Mouse (Mus musculus) megakaryocyte, embryonic 14.5 days (primary cell): ENCODE data around the gene Lyrm4. TPM values are rescaled to one million over a fixed set of nuclear protein-coding genes. Genes with fewer than 3 reads are reported as not detected.

Source experiments
- H3K27me3 ChIP-seq: replicated peaks from 2 replicates; pipeline ENCODE3; 2012; ENCODE audit warnings: inconsistent platforms
- H3K36me3 ChIP-seq: replicated peaks from 2 replicates; pipeline ENCODE3; 2012; ENCODE audit warnings: low read length, inconsistent platforms, mixed read lengths
- H3K4me1 ChIP-seq: 2 replicates; pipeline ENCODE4 v1.6.1; 2012; ENCODE audit warnings: inconsistent platforms
- H3K4me3 ChIP-seq: replicated peaks from 2 replicates; pipeline ENCODE3; 2012; ENCODE audit warnings: moderate library complexity, mild to moderate bottlenecking, inconsistent platforms
- H3K9me3 ChIP-seq: 2 replicates; pipeline ENCODE4 v1.6.1; 2012; ENCODE audit warnings: inconsistent platforms
- FLI1 ChIP-seq: IDR thresholded peaks from 2 replicates; pipeline ENCODE4 v1.6.1; 2012; ENCODE audit warnings: low read length, inconsistent platforms, mixed read lengths
- GATA1 ChIP-seq: IDR thresholded peaks from 3 replicates; pipeline ENCODE4 v1.6.1; 2012; ENCODE audit warnings: mixed read lengths, low read length, inconsistent platforms, borderline replicate concordance
- polyA plus RNA-seq: library from polyadenylated mRNA; stranded (reverse); fragments of >175 nt; gene quantifications from 2 replicates; pipeline ENCODE4 v1.2.3, GENCODE M21; 2012; ENCODE audit warnings: low replicate concordance; ENCODE audit not compliant: insufficient read depth

The Lyrm4 gene
- polyA plus RNA-seq, 1 experiment, result 3.3 TPM

DNA sequence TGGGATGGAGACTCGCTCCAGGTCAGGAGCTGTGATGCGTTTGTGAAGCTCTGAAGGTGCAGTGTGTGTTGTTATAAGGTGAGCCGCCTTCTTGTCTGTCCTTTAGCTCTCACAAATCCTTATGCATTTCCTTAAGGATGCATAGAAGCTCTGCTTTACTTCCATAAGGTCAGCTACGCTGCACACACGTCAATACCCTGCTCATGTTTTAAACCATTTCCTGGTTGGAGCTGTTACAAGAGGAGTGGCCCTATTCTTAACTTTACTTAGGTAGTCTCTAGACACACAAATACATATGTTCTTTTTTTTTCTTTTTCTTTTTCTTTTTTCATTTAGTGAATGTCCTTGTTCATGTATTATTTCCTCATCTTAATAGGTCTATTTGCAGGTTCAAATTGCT is 22.4 kb upstream of the Lyrm4 start:
- Histone ChIP-seq H3K36me3 (no peaks in the 10 kb centered on the region), H3K27me3 (no peaks in the 10 kb centered on the region), H3K4me1 (peaks cover 26% of the 10 kb centered on the region), H3K4me3 (no peak overlapping the region), H3K9me3 (no peaks in the 10 kb centered on the region)
- no peak for TF ChIP-seq GATA1
- no peak for TF ChIP-seq FLI1

DNA sequence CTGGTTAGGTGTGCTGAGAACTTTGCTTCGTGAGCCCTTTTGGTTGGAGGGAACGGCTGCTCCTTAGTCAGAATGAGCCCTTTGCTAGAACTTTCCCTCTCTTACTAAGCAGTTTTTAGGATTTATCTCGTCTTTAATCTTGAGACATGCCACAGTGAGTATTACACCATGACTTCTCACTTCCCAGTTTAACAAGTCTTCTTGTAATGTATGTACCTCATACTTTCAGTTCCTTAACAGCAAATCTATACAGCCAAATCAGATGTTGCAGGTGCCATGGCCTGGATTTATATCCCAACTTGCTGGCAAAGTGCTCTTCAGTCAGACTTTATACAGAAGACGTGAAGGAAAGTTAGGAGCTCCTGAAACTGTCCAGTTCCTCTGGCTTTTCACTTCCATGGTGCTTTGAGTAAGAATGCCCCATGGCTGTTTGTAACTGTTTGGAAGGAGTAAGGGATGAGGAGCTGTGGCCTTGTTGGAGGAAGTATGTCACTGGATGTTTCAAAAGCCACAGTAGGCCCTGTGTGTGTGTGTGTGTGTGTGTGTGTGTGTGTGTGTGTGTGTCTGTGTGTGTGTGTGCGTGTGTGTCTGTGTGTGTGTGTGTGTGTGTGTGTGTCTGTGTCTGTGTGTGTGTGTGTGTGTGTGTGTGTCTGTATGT is 14.8 kb upstream of the Lyrm4 start:
- TF ChIP-seq GATA1, result no peak
- TF ChIP-seq FLI1, result no peak
- peaks cover 22% of the 10 kb centered on the region for H3K36me3 ChIP-seq
- peaks cover 13% of the 10 kb centered on the region for H3K9me3 ChIP-seq
- no peak overlapping the region for H3K4me3 ChIP-seq
- peaks cover 54% of the 10 kb centered on the region for H3K4me1 ChIP-seq
- no peaks in the 10 kb centered on the region for H3K27me3 ChIP-seq

DNA sequence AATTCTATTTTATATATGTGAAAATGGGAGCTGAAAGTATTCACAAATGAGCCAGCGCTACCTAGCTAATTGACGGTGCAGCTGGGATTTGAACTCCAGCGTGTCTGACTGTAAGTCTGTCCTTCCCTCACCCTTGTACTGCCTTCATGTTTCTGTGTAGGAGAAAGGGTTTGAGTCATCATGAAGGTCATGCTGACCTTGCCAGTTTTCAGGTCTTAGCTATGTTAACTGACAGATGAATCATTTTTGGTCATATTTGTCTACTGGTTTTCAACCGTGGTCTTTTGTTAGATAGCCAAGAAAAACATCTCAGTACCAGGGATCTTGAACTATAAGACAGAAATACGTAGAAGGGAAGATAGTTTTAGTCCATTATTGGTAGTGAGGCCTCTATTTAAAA is 14.1 kb upstream of the Lyrm4 start:
- Histone ChIP-seq H3K36me3 (peaks cover 28% of the 10 kb centered on the region), H3K4me1 (peaks cover 54% of the 10 kb centered on the region), H3K4me3 (no peak overlapping the region), H3K9me3 (peaks cover 13% of the 10 kb centered on the region), H3K27me3 (no peaks in the 10 kb centered on the region)
- no peak for TF ChIP-seq FLI1
- TF ChIP-seq GATA1, result no peak

DNA sequence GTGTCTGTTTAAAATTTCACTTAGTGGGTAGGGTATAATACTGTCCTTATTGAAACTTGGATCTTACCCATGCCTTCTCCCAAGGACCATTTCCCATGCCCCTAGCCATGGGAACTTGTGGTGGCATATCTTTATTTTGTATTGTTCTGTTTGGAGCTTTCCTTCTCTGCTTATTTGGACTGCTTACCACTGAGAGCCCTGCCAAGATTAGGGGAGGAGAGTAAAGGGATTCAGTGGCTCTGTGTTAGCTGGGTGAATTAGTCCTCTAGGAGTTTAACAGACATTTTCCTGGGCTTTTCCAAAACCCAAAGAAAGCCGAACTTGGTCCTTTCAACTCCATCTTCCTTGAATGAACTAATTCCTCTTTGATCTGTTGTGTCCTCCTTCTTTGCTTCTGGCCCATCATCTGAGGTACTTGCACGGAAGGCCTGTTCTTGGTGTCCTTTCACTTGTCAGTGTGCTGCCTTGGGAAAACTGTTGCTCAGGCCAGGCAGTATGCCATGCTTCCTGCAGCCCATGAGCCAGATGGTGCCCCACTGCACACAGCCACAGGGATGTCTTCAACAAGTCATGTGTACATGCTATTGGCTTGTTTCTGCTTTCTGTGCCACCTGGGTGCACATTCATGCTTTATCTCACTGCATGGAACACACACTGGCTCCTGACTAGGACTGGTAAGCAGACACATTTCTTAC is 12.2 kb upstream of the Lyrm4 start:
- H3K4me1 ChIP-seq, result peaks cover 40% of the 10 kb centered on the region

DNA sequence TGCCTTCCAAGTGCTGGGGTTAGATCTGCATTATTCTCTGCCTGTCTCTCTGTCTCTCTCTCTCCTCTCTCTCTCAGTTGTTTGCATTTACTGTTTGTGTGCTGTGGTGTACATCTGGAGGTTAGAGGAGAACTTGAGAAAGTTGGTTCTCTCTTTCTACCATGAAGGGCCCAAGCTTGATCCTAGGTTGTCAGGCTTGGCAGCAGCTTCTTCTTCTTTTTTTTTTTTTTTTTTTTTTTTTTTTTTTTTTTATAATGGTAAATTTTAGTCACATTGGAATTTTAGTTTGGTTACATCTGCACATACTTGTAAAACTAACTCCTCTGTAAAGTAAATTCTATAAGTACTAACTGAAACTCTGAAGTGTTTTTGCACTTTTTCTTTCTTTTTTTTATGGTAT is 3.3 kb upstream of the Lyrm4 start:
- Histone ChIP-seq H3K4me1 (peaks cover 29% of the 10 kb centered on the region), H3K9me3 (peaks cover 4% of the 10 kb centered on the region; the same call in 1 of the 2 replicates), H3K4me3 (no peak overlapping the region), H3K27me3 (no peaks in the 10 kb centered on the region), H3K36me3 (peaks cover 6% of the 10 kb centered on the region)
- TF ChIP-seq FLI1, result no peak
- TF ChIP-seq GATA1, result no peak

More for the DNA sequence above, 12.2 kb upstream of the Lyrm4 start:
- peak overlapping the region; percentile 48 for H3K4me3 ChIP-seq
- H3K9me3 ChIP-seq, result peaks cover 13% of the 10 kb centered on the region
- peaks cover 31% of the 10 kb centered on the region for H3K36me3 ChIP-seq
- TF ChIP-seq FLI1 (no peak), GATA1 (no peak)
- H3K27me3 ChIP-seq, result no peaks in the 10 kb centered on the region

DNA sequence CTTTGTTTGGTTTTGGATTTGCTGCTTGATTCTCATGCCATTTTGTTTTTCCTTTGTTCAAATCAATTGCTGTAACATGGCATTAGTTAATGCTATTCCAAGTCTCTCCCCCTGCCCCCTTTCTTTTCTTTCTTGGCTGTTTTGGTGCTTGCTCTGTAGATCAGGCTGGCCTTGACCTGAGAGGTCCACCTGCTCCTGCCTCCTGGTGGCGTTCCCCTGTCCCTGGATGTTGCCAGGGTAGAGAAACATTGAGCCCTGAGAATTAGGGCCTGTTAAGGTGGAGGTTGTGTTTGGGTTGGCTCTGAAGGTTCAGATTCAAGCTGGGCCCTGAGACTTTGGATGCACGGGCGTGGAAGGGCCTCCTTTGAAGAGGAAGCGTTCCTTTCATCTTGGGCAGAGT is 2.4 kb upstream of the Lyrm4 start:
- peaks cover 4% of the 10 kb centered on the region; the same call in 1 of the 2 replicates for H3K9me3 ChIP-seq
- H3K36me3 ChIP-seq, result peaks cover 6% of the 10 kb centered on the region
- H3K4me3 ChIP-seq, result no peak overlapping the region
- H3K4me1 ChIP-seq, result peaks cover 37% of the 10 kb centered on the region
- no peak for TF ChIP-seq GATA1
- TF ChIP-seq FLI1, result no peak
- H3K27me3 ChIP-seq, result no peaks in the 10 kb centered on the region

DNA sequence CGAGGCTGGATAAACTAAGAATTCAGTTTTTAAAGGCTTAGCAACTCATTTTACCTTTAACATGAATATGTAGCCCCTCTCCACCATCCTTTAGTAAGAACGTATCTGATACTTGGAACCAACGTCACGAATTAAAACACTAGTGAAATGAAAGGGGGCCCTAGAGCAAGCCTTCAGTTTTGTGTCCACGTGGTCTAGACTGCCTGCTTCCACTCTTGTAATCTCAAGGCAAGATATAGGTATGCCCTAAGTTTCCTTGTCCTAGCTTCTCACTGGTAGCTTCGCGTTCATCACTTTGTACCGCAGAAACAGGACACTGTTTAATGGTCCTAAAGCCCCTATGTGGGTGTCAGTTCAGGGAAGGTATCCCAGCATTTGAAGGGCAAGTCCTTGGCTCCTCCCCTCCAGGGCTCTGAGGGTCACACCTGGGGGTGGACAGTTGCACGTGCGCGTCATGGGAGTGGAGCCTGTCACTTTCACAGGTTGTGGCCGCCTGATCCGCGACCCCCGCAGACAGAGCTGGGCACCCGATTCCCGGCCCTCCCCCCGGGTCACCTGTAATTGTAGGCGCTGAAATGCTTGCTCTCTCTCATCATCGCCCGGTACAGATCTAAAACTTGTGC is 695 bp downstream of the Lyrm4 start:
- Histone ChIP-seq H3K9me3 (no peaks in the 10 kb centered on the region), H3K4me1 (peaks cover 33% of the 10 kb centered on the region), H3K27me3 (no peaks in the 10 kb centered on the region), H3K36me3 (no peaks in the 10 kb centered on the region), H3K4me3 (peak overlapping the region; percentile 97)
- TF ChIP-seq GATA1, result no peak
- TF ChIP-seq FLI1, result no peak

DNA sequence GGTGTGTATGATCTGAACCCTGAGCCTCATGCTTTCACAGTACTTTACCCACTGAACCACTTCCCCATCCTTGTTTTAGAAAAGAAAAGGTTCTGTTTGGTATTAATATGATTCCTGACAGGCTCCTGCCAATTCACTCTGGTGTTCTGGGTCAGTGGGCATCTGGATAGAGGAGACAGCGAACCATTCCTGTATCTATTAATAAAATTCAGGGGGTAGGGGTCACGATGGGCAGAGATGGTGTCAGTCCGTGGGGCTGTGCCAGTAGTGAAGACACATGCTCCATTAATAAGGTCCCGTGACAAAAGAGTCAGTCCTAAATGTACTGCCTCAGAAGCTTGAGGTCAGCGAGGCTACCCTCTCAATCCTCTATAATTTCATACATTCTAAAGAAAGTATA is 4.1 kb downstream of the Lyrm4 start:
- H3K4me1 ChIP-seq, result peaks cover 27% of the 10 kb centered on the region
- H3K4me3 ChIP-seq, result no peak overlapping the region
- no peak for TF ChIP-seq GATA1
- no peak for TF ChIP-seq FLI1
- H3K36me3 ChIP-seq, result peaks cover 3% of the 10 kb centered on the region
- no peaks in the 10 kb centered on the region for H3K9me3 ChIP-seq
- no peaks in the 10 kb centered on the region for H3K27me3 ChIP-seq

DNA sequence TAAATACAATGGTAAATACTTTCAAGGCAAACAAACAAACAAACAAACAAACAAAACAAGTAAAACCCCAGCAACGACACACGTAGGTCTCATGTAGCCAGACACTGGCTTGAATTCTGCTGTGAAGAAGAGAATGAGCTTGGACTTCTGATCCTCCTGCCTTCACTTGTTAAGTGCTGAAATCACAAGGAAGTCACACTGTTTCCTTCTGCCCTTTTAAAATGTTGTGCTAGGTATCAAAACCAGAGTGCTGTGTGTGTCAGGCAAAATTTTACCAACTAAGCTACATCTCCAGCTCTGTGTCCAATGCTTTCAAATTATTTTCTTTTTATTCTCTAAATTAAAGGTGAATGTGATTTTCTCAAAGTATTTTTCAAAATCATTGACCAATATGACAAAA is 6.0 kb downstream of the Lyrm4 start:
- no peak for TF ChIP-seq GATA1
- TF ChIP-seq FLI1, result no peak
- Histone ChIP-seq H3K27me3 (no peaks in the 10 kb centered on the region), H3K36me3 (peaks cover 3% of the 10 kb centered on the region), H3K9me3 (no peaks in the 10 kb centered on the region), H3K4me1 (peaks cover 31% of the 10 kb centered on the region), H3K4me3 (no peak overlapping the region)

DNA sequence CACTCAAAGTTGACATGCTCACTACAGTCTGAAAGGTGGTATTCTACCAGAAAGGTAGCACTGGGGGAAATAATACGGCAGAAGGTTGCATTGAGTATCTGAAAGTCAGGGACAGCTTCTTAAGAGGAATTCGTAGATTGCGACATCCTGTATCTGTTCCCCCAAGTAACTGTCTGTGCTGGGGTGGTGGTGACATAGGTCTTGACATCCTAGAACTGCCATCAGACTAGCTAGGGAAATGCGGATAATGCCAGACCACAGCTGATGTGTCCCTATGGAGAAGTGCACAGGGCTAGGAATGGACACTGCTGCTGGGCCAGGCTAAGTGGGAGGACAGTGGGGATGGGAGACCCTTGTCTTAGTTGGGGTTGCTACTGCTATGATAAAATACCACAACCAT is 8.8 kb downstream of the Lyrm4 start:
- no peak overlapping the region for H3K4me3 ChIP-seq
- H3K36me3 ChIP-seq, result peaks cover 3% of the 10 kb centered on the region
- no peaks in the 10 kb centered on the region for H3K27me3 ChIP-seq
- TF ChIP-seq GATA1 (no peak), FLI1 (no peak)
- peaks cover 17% of the 10 kb centered on the region for H3K4me1 ChIP-seq
- H3K9me3 ChIP-seq, result no peaks in the 10 kb centered on the region
